Mouse (Mus musculus) urinary bladder, postnatal 4 days (tissue): ENCODE measurements around the gene Olfr671.
"Not testable (repeated sequence)": the region's sequence is repeated elsewhere in the genome, so short reads cannot be mapped to it uniquely, and the experiment has no call there.

ENCODE experiments used
- DNase-seq, 2 experiments: peaks; one replicate each; pipeline ENCODE4 v3.0.0; 2021 to 2022; ENCODE audit warnings: low spot score in 2 of 2

Olfr671 gene

GRCm38 (mm10) chr7:104979026-104979425 is at the start of gene Olfr671:
Gene Olfr671, minus strand, starts transcription at chr7:104979126.
- DNase-seq: no peak

- DNase-seq: no peak
These were observed 49.4 kb upstream of the Olfr671 start, which contains the start of gene Olfr675 for GRCm38 (mm10) chr7:105028360-105028759. Gene Olfr675, minus strand, starts transcription at chr7:105028460.

GRCm38 (mm10) chr7:105022530-105022929 is 43.6 kb upstream of the Olfr671 start:
- no peak for DNase-seq

GRCm38 (mm10) chr7:105001929-105002328 is 23.0 kb upstream of the Olfr671 start, which contains the start of gene Olfr672:
Gene Olfr672, minus strand, starts transcription at chr7:105002029.
- no peak for DNase-seq

GRCm38 (mm10) chr7:104972507-104972906 is 6.4 kb downstream of the Olfr671 start:
- DNase-seq: not testable (repeated sequence)

- DNase-seq: no peak
These were observed 16.4 kb downstream of the Olfr671 start, which contains the start of gene Olfr670 for GRCm38 (mm10) chr7:104962520-104962919. Gene Olfr670, minus strand, starts transcription at chr7:104962620.

- not testable (repeated sequence) for DNase-seq
These were observed 28.7 kb downstream of the Olfr671 start for GRCm38 (mm10) chr7:104950234-104950633.

GRCm38 (mm10) chr7:104933940-104934339 is 45.0 kb downstream of the Olfr671 start, which contains the start of gene Olfr669:
Gene Olfr669, plus strand, starts transcription at chr7:104934240.
- no peak for DNase-seq

GRCm38 (mm10) chr7:104927957-104928356 is 51.0 kb downstream of the Olfr671 start, which contains the start of gene Olfr668:
Gene Olfr668, minus strand, starts transcription at chr7:104928057.
- no peak for DNase-seq
